Mouse (Mus musculus) kidney, adult 2 months (tissue): ENCODE measurements around the gene Eppin. TPM values are rescaled to one million over a fixed set of nuclear protein-coding genes. Genes with fewer than 3 reads are reported as not detected.
A peak's percentile ranks its signal among the peaks of the same experiment; 100 is the strongest.

Experiments used
- DNase-seq: peaks from one replicate; pipeline ENCODE4 v3.0.0; 2021
- H3K27ac ChIP-seq: fragments of 200-500 bp; 2 replicates; pipeline ENCODE4 v1.5.1; 2012; ENCODE audit warnings: low read depth, low read length, control low read depth, inconsistent platforms; ENCODE audit not compliant: insufficient read depth
- H3K27me3 ChIP-seq: fragments of 200-500 bp; replicated peaks from 2 replicates; pipeline ENCODE4 v1.6.1; 2012; ENCODE audit warnings: mild to moderate bottlenecking, moderate library complexity, low read length, inconsistent platforms; ENCODE audit not compliant: control insufficient read depth, insufficient read depth
- H3K36me3 ChIP-seq: fragments of 200-500 bp; 2 replicates; pipeline ENCODE4 v1.6.1; 2012; ENCODE audit warnings: mild to moderate bottlenecking, moderate library complexity, low read length, inconsistent platforms; ENCODE audit not compliant: control insufficient read depth, insufficient read depth
- H3K4me1 ChIP-seq: fragments of 200-500 bp; 2 replicates; pipeline ENCODE4 v1.6.1; 2011; ENCODE audit warnings: low read length; ENCODE audit not compliant: control insufficient read depth, insufficient read depth
- H3K4me3 ChIP-seq: fragments of 200-500 bp; 2 replicates; pipeline ENCODE4 v1.5.1; 2011; ENCODE audit warnings: mild to moderate bottlenecking, low read depth, low read length, control low read depth; ENCODE audit not compliant: insufficient read depth
- CTCF ChIP-seq: fragments of 200-500 bp; conservative IDR thresholded peaks from 2 replicates; pipeline ENCODE4 v1.5.1; 2011; ENCODE audit warnings: low read depth, mild to moderate bottlenecking, control low read depth, low read length, moderate library complexity, mixed read lengths; ENCODE audit not compliant: insufficient read depth, insufficient read length
- POLR2A ChIP-seq: fragments of 200-500 bp; IDR thresholded peaks from one replicate; pipeline ENCODE4 v1.6.1; 2011; ENCODE audit warnings: low read depth, low read length, control low read depth
- WGBS: fragments of 180-500 bp; shearing (Covaris S2); methylation state at CpG from one replicate; pipeline ENCODE4 v1.1.7; 2018; 5-methylcytosine and 5-hydroxymethylcytosine counted together
- polyA plus RNA-seq: library from polyadenylated mRNA; depleted of rRNA; stranded (reverse); fragments of >200 nt; gene quantifications from 2 replicates; pipeline ENCODE4 v1.2.3, GENCODE M21; 2012; rRNA removed

Eppin gene
- polyA plus RNA-seq, 1 experiment, result not detected

DNA sequence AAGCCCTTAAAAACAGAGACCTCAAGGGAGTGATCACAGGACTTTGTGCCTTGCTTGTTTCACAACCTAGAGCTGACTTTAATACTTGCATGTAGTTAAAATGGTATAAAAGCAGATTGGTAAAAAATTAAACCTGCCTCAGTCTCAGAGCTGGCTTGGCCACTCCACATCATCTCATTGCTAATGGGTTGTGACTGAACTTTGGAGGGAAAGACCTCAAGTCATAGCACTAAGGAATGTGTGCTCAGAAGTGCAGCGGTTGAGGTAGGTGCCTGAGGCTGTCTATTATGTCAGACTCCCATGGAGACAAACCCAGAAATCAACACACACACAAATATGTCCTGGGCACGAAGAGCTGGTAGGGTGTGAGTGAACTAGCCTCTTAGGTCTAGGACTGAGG lies 49.6 kb downstream of the Eppin start:
- TF ChIP-seq POLR2A (no peak), CTCF (no peak)
- H3K27ac ChIP-seq, result peak overlapping the region; percentile 85

GRCm38 (mm10) chr2:164542598-164542997 lies 50.8 kb downstream of the Eppin start:
- Histone ChIP-seq H3K27me3 (no peaks in the 10 kb centered on the region), H3K27ac (peak overlapping the region; percentile 85), H3K36me3 (no peaks in the 10 kb centered on the region), H3K4me3 (no peak overlapping the region), H3K4me1 (peaks cover 14% of the 10 kb centered on the region; the same call in 1 of the 2 replicates)
- DNase-seq, result peak; percentile 17
- TF ChIP-seq CTCF (no peak), POLR2A (no peak)
- WGBS, result 72% methylated on average over 7 of the region's 7 CpGs

More for the DNA sequence above, 49.6 kb downstream of the Eppin start:
- DNase-seq, result peak; percentile 86
- 25% methylated on average over 2 of the region's 2 CpGs for WGBS
- Histone ChIP-seq H3K27me3 (no peaks in the 10 kb centered on the region), H3K4me1 (peaks cover 14% of the 10 kb centered on the region; the same call in 1 of the 2 replicates), H3K4me3 (no peak overlapping the region), H3K36me3 (no peaks in the 10 kb centered on the region)

DNA sequence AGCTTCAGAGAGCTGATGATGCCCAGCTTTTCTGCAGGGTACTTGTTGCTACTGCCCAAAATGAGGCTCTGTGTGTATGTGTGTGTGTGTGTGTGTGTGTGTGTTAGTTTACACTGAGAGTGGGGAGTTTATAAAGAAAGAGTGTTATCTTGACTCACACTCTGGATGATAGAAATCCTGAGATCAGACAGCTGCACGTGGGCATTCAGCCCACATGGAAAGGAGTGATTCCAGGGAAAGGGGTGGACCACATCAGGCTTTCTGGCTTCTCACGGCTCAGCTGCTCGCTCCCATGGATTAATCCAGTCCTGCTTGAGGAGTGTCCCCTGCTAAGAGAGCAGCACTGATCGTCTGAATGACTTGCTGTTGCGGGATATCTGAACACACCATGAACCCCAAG lies 51.3 kb downstream of the Eppin start:
- WGBS, result 84% methylated on average over 5 of the region's 5 CpGs
- TF ChIP-seq CTCF (no peak), POLR2A (no peak)
- peaks cover 14% of the 10 kb centered on the region; the same call in 1 of the 2 replicates for H3K4me1 ChIP-seq
- H3K4me3 ChIP-seq, result no peak overlapping the region
- no peak overlapping the region for H3K27ac ChIP-seq
- H3K36me3 ChIP-seq, result no peaks in the 10 kb centered on the region
- DNase-seq, result no peak
- no peaks in the 10 kb centered on the region for H3K27me3 ChIP-seq

- peaks cover 14% of the 10 kb centered on the region; the same call in 1 of the 2 replicates for H3K4me1 ChIP-seq
- H3K27ac ChIP-seq, result no peak overlapping the region
- TF ChIP-seq CTCF, result no peak
- TF ChIP-seq POLR2A, result no peak
- peak; percentile 47 for DNase-seq
- H3K4me3 ChIP-seq, result no peak overlapping the region
- H3K27me3 ChIP-seq, result no peaks in the 10 kb centered on the region
- no peaks in the 10 kb centered on the region for H3K36me3 ChIP-seq
- 49% methylated on average over 8 of the region's 8 CpGs for WGBS
Observed at GRCm38 (mm10) chr2:164540652-164541427, 52.6 kb downstream of the Eppin start.

Other genes with a start within 250 kb of the Eppin start
- gene Slpi, start 204.5 kb downstream of the Eppin start, polyA plus RNA-seq, result 3.0 and 4.6 TPM in 2 replicates
- gene Rbpjl, start 190.5 kb downstream of the Eppin start, polyA plus RNA-seq, result 0.04 TPM in 1 of 2 replicates, not detected in the other
- gene Matn4, start 188.4 kb downstream of the Eppin start, polyA plus RNA-seq, result 1.4 and 2.6 TPM in 2 replicates
- 194 and 212 TPM in 2 replicates for gene Sdc4, start 149.7 kb downstream of the Eppin start, polyA plus RNA-seq
- gene Sys1, start 136.6 kb downstream of the Eppin start, polyA plus RNA-seq, result 94.5 and 122 TPM in 2 replicates
- 22.1 and 23.4 TPM in 2 replicates for gene Gm20458, start 132.6 kb downstream of the Eppin start, polyA plus RNA-seq
- 0.10 TPM in 1 of 2 replicates, not detected in the other for gene Trp53tg5, start 119.9 kb downstream of the Eppin start, polyA plus RNA-seq
- gene Dbndd2, start 107.5 kb downstream of the Eppin start, polyA plus RNA-seq, result 36.8 and 43.6 TPM in 2 replicates
- 101 and 123 TPM in 2 replicates for gene Pigt, start 96.1 kb downstream of the Eppin start, polyA plus RNA-seq
- 459 and 460 TPM in 2 replicates for gene Wfdc2, start 31.2 kb downstream of the Eppin start, polyA plus RNA-seq
- not detected in 2 replicates for gene Spint3, start 20.1 kb downstream of the Eppin start, polyA plus RNA-seq
- not detected in 2 replicates for gene Wfdc6a, start 8.1 kb downstream of the Eppin start, polyA plus RNA-seq
- gene Wfdc6b, start 19.9 kb upstream of the Eppin start, polyA plus RNA-seq, result not detected in 2 replicates
- gene Wfdc8, start 20.0 kb upstream of the Eppin start, polyA plus RNA-seq, result not detected in 2 replicates
- 9.2 and 10.3 TPM in 2 replicates for gene Wfdc16, start 45.2 kb upstream of the Eppin start, polyA plus RNA-seq
- gene Wfdc10, start 62.5 kb upstream of the Eppin start, polyA plus RNA-seq, result not detected in 2 replicates
- gene Wfdc9, start 63.0 kb upstream of the Eppin start, polyA plus RNA-seq, result not detected in 2 replicates
- gene Wfdc11, start 80.5 kb upstream of the Eppin start, polyA plus RNA-seq, result not detected in 2 replicates
- gene Wfdc13, start 91.5 kb upstream of the Eppin start, polyA plus RNA-seq, result not detected in 2 replicates
- not detected in 2 replicates for gene Spint4, start 104.9 kb upstream of the Eppin start, polyA plus RNA-seq
- not detected in 2 replicates for gene Spint5, start 121.7 kb upstream of the Eppin start, polyA plus RNA-seq
- 0.57 and 1.0 TPM in 2 replicates for gene Wfdc3, start 152.3 kb upstream of the Eppin start, polyA plus RNA-seq
- 32.6 and 34.5 TPM in 2 replicates for gene Dnttip1, start 152.4 kb upstream of the Eppin start, polyA plus RNA-seq
- 6.6 and 7.1 TPM in 2 replicates for gene Ube2c, start 176.3 kb upstream of the Eppin start, polyA plus RNA-seq
- 124 TPM in 1 of 2 replicates, not detected in the other for gene Tnnc2, start 186.4 kb upstream of the Eppin start, polyA plus RNA-seq
- gene Snx21, start 192.2 kb upstream of the Eppin start, polyA plus RNA-seq, result 23.2 and 32.9 TPM in 2 replicates
- 68.4 and 75.7 TPM in 2 replicates for gene Acot8, start 211.3 kb upstream of the Eppin start, polyA plus RNA-seq
- 2.2 and 2.7 TPM in 2 replicates for gene Zswim3, start 211.5 kb upstream of the Eppin start, polyA plus RNA-seq
- 11.7 and 11.8 TPM in 2 replicates for gene Zswim1, start 229.1 kb upstream of the Eppin start, polyA plus RNA-seq
- gene Spata25, start 234.9 kb upstream of the Eppin start, polyA plus RNA-seq, result 0.20 TPM in 1 of 2 replicates, not detected in the other
- gene Ctsa, start 239.3 kb upstream of the Eppin start, polyA plus RNA-seq, result 504 and 687 TPM in 2 replicates
- gene Neurl2, start 239.9 kb upstream of the Eppin start, polyA plus RNA-seq, result 3.7 and 4.7 TPM in 2 replicates